Mouse (Mus musculus) limb, embryonic 11.5 days (tissue): ENCODE data around the gene Trim7. TPM values are rescaled to one million over a fixed set of nuclear protein-coding genes. Genes with fewer than 3 reads are reported as not detected.
"Not testable (repeated sequence)": the region's sequence is repeated elsewhere in the genome, so short reads cannot be mapped to it uniquely, and the experiment has no call there.

Source experiments
- ATAC-seq: fragments of 200-750 bp; cut with Nextera tagmentation; 2 replicates; pipeline ENCODE4 v1.8.0; 2017; ENCODE audit warnings: low read depth; ENCODE audit not compliant: insufficient number of reproducible peaks, low FRiP score, low TSS enrichment
- DNase-seq: peaks from one replicate; pipeline ENCODE4 v3.0.0-alpha.2; 2015; ENCODE audit warnings: low spot score
- H3K27ac ChIP-seq: fragments of 300-500 bp; sonication (generic); replicated peaks from 2 replicates; pipeline ENCODE4 v1.5.1; 2014; ENCODE audit warnings: low read depth, mild to moderate bottlenecking, low read length
- H3K27me3 ChIP-seq: fragments of 300-500 bp; sonication (generic); 2 replicates; pipeline ENCODE4 v1.6.1; 2014; ENCODE audit warnings: mild to moderate bottlenecking, low read length, mixed read lengths; ENCODE audit not compliant: control insufficient read depth, insufficient read depth
- H3K36me3 ChIP-seq: fragments of 300-500 bp; sonication (generic); 2 replicates; pipeline ENCODE4 v1.6.1; 2014; ENCODE audit warnings: mild to moderate bottlenecking, low read length, moderate library complexity, mixed read lengths; ENCODE audit not compliant: control insufficient read depth, insufficient read depth
- H3K4me1 ChIP-seq: fragments of 300-500 bp; sonication (generic); 2 replicates; pipeline ENCODE4 v1.6.1; 2014; ENCODE audit warnings: low read length, mixed read lengths; ENCODE audit not compliant: control insufficient read depth, insufficient read depth
- H3K4me2 ChIP-seq: fragments of 300-500 bp; sonication (generic); 2 replicates; pipeline ENCODE4 v1.6.1; 2014; ENCODE audit warnings: low read depth, mild to moderate bottlenecking, moderate library complexity; ENCODE audit not compliant: severe bottlenecking
- H3K4me3 ChIP-seq: fragments of 300-500 bp; sonication (generic); 2 replicates; pipeline ENCODE4 v1.5.1; 2014; ENCODE audit warnings: low read depth, low read length
- H3K9ac ChIP-seq: fragments of 300-500 bp; sonication (generic); 2 replicates; pipeline ENCODE4 v1.6.1; 2014; ENCODE audit warnings: mild to moderate bottlenecking, low read length
- H3K9me3 ChIP-seq: fragments of 300-500 bp; sonication (generic); 2 replicates; pipeline ENCODE4 v1.6.1; 2016; ENCODE audit warnings: low read length; ENCODE audit not compliant: control insufficient read depth
- WGBS: fragments of 180-500 bp; shearing (Covaris S2); extraction: QIAGEN DNeasy Blood & Tissue Kit; methylation state at CpG from one replicate; pipeline ENCODE4 v1.1.7; 2014; 5-methylcytosine and 5-hydroxymethylcytosine counted together
- polyA plus RNA-seq: library from polyadenylated mRNA; unstranded; fragments of >200 nt; fragmentation: Nextera tagmentation; extraction: Ambion mirVana; gene quantifications from 2 replicates; pipeline ENCODE4 v1.2.1, GENCODE M21; 2014

Gene Trim7
- polyA plus RNA-seq, 1 experiment from 2014 or later: 0.25 TPM

- Histone ChIP-seq H3K27me3 (no peaks in the 10 kb centered on the region), H3K9me3 (no peaks in the 10 kb centered on the region), H3K4me3 (no peak overlapping the region), H3K4me1 (no peaks in the 10 kb centered on the region), H3K27ac (no peak overlapping the region), H3K36me3 (no peaks in the 10 kb centered on the region), H3K4me2 (peak overlapping the region; percentile 35), H3K9ac (no peak overlapping the region)
- 18% methylated on average over 20 of the region's 20 CpGs for WGBS
- ATAC-seq (no peak; the same call in 1 of the 2 replicates), DNase-seq (peak; percentile 88)
Measured at GRCm38 (mm10) chr11:48789973-48790823, 35.7 kb upstream of the Trim7 start.

- H3K27me3 ChIP-seq: no peaks in the 10 kb centered on the region
- ATAC-seq (no peak), DNase-seq (no peak)
- no peak overlapping the region for H3K9ac ChIP-seq
- no peak overlapping the region for H3K4me2 ChIP-seq
- H3K4me1 ChIP-seq: no peaks in the 10 kb centered on the region
- H3K27ac ChIP-seq: no peak overlapping the region
- H3K4me3 ChIP-seq: no peak overlapping the region
- 61% methylated on average over 8 of the region's 8 CpGs for WGBS
- no peaks in the 10 kb centered on the region for H3K36me3 ChIP-seq
- H3K9me3 ChIP-seq: no peaks in the 10 kb centered on the region
Measured at GRCm38 (mm10) chr11:48790946-48791345, 35.0 kb upstream of the Trim7 start.

GRCm38 (mm10) chr11:48791894-48792293, 34.0 kb upstream of the Trim7 start:
- H3K9me3 ChIP-seq, H3K27ac ChIP-seq, H3K9ac ChIP-seq, H3K36me3 ChIP-seq, H3K4me2 ChIP-seq, H3K4me3 ChIP-seq, H3K4me1 ChIP-seq, DNase-seq, H3K27me3 ChIP-seq, ATAC-seq: not testable (repeated sequence)
- WGBS: 90% methylated on average over 9 of the region's 9 CpGs

- Histone ChIP-seq H3K27me3 (no peaks in the 10 kb centered on the region), H3K4me3 (no peak overlapping the region), H3K9ac (no peak overlapping the region), H3K4me2 (no peak overlapping the region), H3K36me3 (no peaks in the 10 kb centered on the region), H3K9me3 (no peaks in the 10 kb centered on the region), H3K27ac (no peak overlapping the region), H3K4me1 (no peaks in the 10 kb centered on the region)
- 97% methylated on average over 3 of the region's 3 CpGs for WGBS
- DNase-seq (no peak), ATAC-seq (no peak)
Measured at GRCm38 (mm10) chr11:48793184-48793583, 32.8 kb upstream of the Trim7 start.

DNA sequence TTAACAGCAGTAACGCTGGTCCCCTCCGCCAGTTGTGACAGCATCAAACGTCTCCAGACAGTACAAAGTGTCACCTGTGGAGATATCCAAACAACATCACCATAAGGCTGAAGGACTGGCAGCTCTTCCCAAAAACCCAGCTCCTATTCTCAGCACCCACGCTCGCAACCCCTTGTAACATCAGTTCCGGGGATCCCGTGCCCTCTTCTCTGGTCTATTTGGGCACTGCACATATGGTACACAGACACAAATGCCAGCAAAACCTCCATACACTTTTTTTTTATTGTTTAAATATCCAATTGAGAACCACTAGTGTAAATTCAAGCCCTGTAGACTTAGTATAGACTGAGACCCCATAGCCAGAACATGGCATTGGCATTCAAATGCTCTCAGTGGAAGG, 30.7 kb upstream of the Trim7 start:
- Histone ChIP-seq H3K36me3 (no peaks in the 10 kb centered on the region), H3K9me3 (no peaks in the 10 kb centered on the region), H3K4me3 (no peak overlapping the region), H3K4me1 (no peaks in the 10 kb centered on the region), H3K27me3 (no peaks in the 10 kb centered on the region), H3K27ac (no peak overlapping the region), H3K9ac (no peak overlapping the region), H3K4me2 (no peak overlapping the region)
- 94% methylated on average over 7 of the region's 7 CpGs for WGBS
- ATAC-seq: no peak
- DNase-seq: no peak

DNA sequence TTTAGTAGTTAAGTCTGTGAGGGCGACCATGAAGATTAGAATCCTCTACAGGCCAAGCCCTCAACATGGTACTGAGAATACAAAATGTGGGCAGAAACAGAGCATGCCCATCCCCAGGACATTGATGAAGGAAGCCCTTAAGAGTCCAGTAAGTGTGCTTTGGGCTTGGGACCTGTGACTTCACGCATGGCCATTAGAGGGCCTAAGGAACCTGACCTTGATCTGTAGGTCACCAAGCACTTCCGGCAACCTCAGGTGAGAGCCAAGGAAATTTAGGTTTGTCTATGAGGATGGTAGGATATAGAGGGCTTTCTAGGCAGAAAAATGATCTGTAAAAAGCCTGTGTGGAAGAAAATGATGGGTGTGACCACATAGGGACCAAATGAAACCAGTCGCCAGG, 29.6 kb upstream of the Trim7 start:
- Histone ChIP-seq H3K27me3 (no peaks in the 10 kb centered on the region), H3K36me3 (no peaks in the 10 kb centered on the region), H3K4me1 (no peaks in the 10 kb centered on the region), H3K27ac (no peak overlapping the region), H3K4me2 (no peak overlapping the region), H3K9ac (no peak overlapping the region), H3K4me3 (no peak overlapping the region), H3K9me3 (no peaks in the 10 kb centered on the region)
- 79% methylated on average over 4 of the region's 4 CpGs for WGBS
- DNase-seq (no peak), ATAC-seq (no peak)

GRCm38 (mm10) chr11:48797287-48797686, 28.7 kb upstream of the Trim7 start:
- ATAC-seq: no peak
- 85% methylated on average over 5 of the region's 5 CpGs for WGBS
- no peaks in the 10 kb centered on the region for H3K27me3 ChIP-seq

GRCm38 (mm10) chr11:48798308-48798707, 27.6 kb upstream of the Trim7 start:
- no peak overlapping the region for H3K9ac ChIP-seq
- no peaks in the 10 kb centered on the region for H3K27me3 ChIP-seq
- no peak overlapping the region for H3K4me2 ChIP-seq
- no peaks in the 10 kb centered on the region for H3K9me3 ChIP-seq
- DNase-seq: no peak
- no peak overlapping the region for H3K27ac ChIP-seq
- no peak overlapping the region for H3K4me3 ChIP-seq
- peaks cover 11% of the 10 kb centered on the region for H3K36me3 ChIP-seq
- H3K4me1 ChIP-seq: peaks cover 12% of the 10 kb centered on the region
- 90% methylated on average over 7 of the region's 7 CpGs for WGBS
- no peak for ATAC-seq

More at GRCm38 (mm10) chr11:48797287-48797686, 28.7 kb upstream of the Trim7 start:
- Histone ChIP-seq H3K4me3 (no peak overlapping the region), H3K27ac (no peak overlapping the region), H3K9me3 (no peaks in the 10 kb centered on the region), H3K4me2 (no peak overlapping the region), H3K9ac (no peak overlapping the region), H3K4me1 (peaks cover 9% of the 10 kb centered on the region), H3K36me3 (peaks cover 6% of the 10 kb centered on the region)
- no peak for DNase-seq
